Mouse (Mus musculus) heart, embryonic 11.5 days (tissue): ENCODE measurements at regions not wholly inside any gene's neighbourhood (a gene's known extent, or its start where the extent isn't known, plus 50 kb on each side); places are given as distances from the start of the nearest gene placed in this dataset.

Source experiments
- ATAC-seq: fragments of 200-750 bp; cut with Nextera tagmentation; replicated peaks from 2 replicates; pipeline ENCODE4 v1.8.0; 2017; ENCODE audit warnings: moderate library complexity; ENCODE audit not compliant: insufficient number of reproducible peaks, low FRiP score, low TSS enrichment
- H3K27ac ChIP-seq: fragments of 300-500 bp; sonication (generic); 2 replicates; pipeline ENCODE4 v1.5.1; 2014; ENCODE audit warnings: mild to moderate bottlenecking, low read depth, low read length
- H3K27me3 ChIP-seq: fragments of 300-500 bp; sonication (generic); 2 replicates; pipeline ENCODE4 v1.6.1; 2014; ENCODE audit warnings: mild to moderate bottlenecking, low read length, mixed read lengths; ENCODE audit not compliant: control insufficient read depth, insufficient read depth
- H3K36me3 ChIP-seq: fragments of 300-500 bp; sonication (generic); 2 replicates; pipeline ENCODE4 v1.6.1; 2014; ENCODE audit warnings: mild to moderate bottlenecking, low read length, moderate library complexity, mixed read lengths; ENCODE audit not compliant: control insufficient read depth, insufficient read depth
- H3K4me1 ChIP-seq: fragments of 300-500 bp; sonication (generic); 2 replicates; pipeline ENCODE4 v1.6.1; 2014; ENCODE audit warnings: low read length; ENCODE audit not compliant: control insufficient read depth, insufficient read depth
- H3K4me2 ChIP-seq: fragments of 300-500 bp; sonication (generic); 2 replicates; pipeline ENCODE4 v1.6.1; 2014; ENCODE audit warnings: mild to moderate bottlenecking, moderate library complexity
- H3K4me3 ChIP-seq: fragments of 300-500 bp; sonication (generic); 2 replicates; pipeline ENCODE4 v1.5.1; 2014; ENCODE audit warnings: low read depth, low read length
- H3K9ac ChIP-seq: fragments of 300-500 bp; sonication (generic); 2 replicates; pipeline ENCODE4 v1.6.1; 2014; ENCODE audit warnings: mild to moderate bottlenecking, low read depth, low read length, moderate library complexity
- H3K9me3 ChIP-seq: fragments of 300-500 bp; sonication (generic); replicated peaks from 2 replicates; pipeline ENCODE4 v1.6.1; 2016; ENCODE audit warnings: low read length; ENCODE audit not compliant: control insufficient read depth
- WGBS: fragments of 180-500 bp; shearing (Covaris S2); extraction: QIAGEN DNeasy Blood & Tissue Kit; methylation state at CpG from one replicate; pipeline ENCODE4 v1.1.7; 2014; ENCODE audit not compliant: insufficient replicate concordance; 5-methylcytosine and 5-hydroxymethylcytosine counted together

DNA sequence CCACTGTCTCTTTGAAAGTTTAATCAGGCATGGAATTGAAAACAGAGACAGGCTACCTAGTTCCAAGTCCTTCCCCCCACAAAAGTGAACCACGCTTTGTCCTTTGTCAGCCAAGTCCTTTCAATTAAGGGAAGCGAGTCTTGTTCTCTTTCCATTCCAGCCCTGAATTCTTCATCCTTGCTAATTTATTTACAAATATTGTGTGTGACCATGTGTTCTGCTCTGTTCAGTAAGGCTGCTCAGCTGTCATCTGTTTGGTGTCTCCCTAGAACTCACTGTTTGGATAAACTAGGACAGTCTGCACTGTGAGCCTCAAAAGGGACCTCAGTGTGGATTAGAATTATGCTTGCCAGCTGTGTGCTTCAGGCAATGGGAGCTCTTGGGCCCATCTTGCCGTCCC lies 473.6 kb downstream of the Nedd1 start:
- WGBS: 72% methylated on average over 3 of the region's 3 CpGs
- H3K4me1 ChIP-seq: no peaks in the 10 kb centered on the region
- no peaks in the 10 kb centered on the region for H3K36me3 ChIP-seq

DNA sequence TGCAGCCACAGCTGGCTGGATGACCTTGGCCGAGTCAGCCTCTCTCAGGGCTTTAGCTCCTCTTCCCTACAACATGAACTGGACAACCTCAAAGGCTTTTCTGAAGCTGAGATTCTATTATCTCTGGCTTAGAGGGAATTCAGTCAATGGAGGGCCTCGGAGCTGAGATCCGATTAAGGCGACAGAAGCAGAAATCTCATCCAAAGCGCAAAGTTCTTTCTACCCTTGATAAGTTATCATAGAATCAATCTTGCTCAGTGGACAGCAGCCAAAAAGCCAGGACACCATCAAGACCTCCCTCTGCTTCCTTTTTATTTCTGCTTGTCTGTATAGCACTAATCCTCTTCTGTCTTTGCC lies 474.8 kb downstream of the Nedd1 start:
- Histone ChIP-seq H3K9ac (no peak overlapping the region), H3K36me3 (no peaks in the 10 kb centered on the region), H3K4me2 (no peak overlapping the region), H3K9me3 (no peaks in the 10 kb centered on the region), H3K4me3 (no peak overlapping the region), H3K4me1 (no peaks in the 10 kb centered on the region), H3K27me3 (no peaks in the 10 kb centered on the region), H3K27ac (no peak overlapping the region)
- no peak for ATAC-seq
- 39% methylated on average over 5 of the region's 5 CpGs for WGBS

More for the DNA sequence above, 473.6 kb downstream of the Nedd1 start:
- Histone ChIP-seq H3K27me3 (no peaks in the 10 kb centered on the region), H3K9ac (no peak overlapping the region), H3K4me3 (no peak overlapping the region), H3K4me2 (no peak overlapping the region), H3K9me3 (no peaks in the 10 kb centered on the region), H3K27ac (no peak overlapping the region)
- ATAC-seq: no peak

- H3K27ac ChIP-seq: no peak overlapping the region
- no peaks in the 10 kb centered on the region for H3K9me3 ChIP-seq
- no peak overlapping the region for H3K4me3 ChIP-seq
- H3K4me1 ChIP-seq: no peaks in the 10 kb centered on the region
- no peak overlapping the region for H3K9ac ChIP-seq
- no peak for ATAC-seq
- 44% methylated on average over 7 of the region's 7 CpGs for WGBS
- no peaks in the 10 kb centered on the region for H3K27me3 ChIP-seq
- H3K4me2 ChIP-seq: no peak overlapping the region
- H3K36me3 ChIP-seq: no peaks in the 10 kb centered on the region
These were observed 475.3 kb downstream of the Nedd1 start for GRCm38 (mm10) chr10:92246785-92247448.

DNA sequence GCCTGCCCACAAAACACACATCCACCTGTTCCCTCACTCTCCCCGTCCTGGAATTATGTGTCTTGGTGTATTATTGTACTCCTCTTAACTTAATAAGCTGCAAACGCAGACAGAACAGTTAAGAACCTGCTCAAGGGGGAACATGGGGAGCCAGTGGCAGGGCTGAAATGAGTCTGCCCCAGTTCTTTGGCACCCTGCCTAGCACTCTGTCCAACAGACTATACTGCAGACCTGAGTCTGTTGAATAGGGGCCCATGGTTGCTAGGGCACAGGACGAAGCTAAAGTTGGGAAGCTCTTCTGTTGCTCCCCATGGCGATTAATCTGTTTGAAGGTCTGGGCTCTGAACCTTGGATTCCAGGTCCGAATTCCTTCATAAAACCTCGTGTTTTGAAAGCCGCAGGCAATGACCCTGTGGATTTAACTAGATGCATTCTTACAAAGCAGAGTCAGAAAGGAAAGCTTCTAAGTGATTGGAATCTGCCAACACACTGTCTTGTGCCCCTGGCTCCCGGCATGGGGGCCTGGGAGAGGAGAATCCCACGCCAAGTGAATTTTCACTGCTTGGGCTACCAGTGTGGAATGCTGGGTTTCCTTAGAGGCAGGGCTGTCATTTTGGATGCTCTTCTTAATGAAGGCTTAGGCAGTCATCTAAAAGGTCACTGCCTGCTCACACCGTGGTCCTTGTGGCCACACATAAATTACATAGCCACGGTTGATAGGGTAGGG lies 479.3 kb downstream of the Nedd1 start:
- Histone ChIP-seq H3K27me3 (no peaks in the 10 kb centered on the region), H3K36me3 (no peaks in the 10 kb centered on the region), H3K27ac (no peak overlapping the region), H3K4me1 (no peaks in the 10 kb centered on the region), H3K9ac (no peak overlapping the region), H3K9me3 (no peaks in the 10 kb centered on the region), H3K4me3 (no peak overlapping the region), H3K4me2 (no peak overlapping the region)
- 74% methylated on average over 11 of the region's 11 CpGs for WGBS
- no peak for ATAC-seq

DNA sequence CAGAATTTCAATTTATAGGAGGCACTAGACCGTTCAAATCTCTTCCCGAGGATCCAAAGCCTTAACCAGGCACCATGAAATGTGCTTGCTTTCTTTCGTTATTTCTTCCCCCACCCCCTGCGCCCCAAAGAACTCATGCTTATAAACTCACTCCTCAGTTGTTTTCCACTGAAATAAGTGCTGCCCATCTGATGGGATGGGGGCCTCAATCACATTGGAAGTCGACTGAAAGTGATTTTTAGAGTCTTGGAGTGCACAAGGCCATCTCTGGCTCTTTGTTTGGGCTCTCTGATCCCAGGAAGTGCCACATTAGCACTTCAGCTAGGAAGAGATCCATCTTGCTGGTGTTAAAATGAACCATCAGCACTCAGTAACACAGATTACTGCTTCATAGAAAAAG lies 484.3 kb downstream of the Nedd1 start:
- Histone ChIP-seq H3K9me3 (no peaks in the 10 kb centered on the region), H3K27ac (no peak overlapping the region), H3K27me3 (no peaks in the 10 kb centered on the region), H3K36me3 (no peaks in the 10 kb centered on the region), H3K9ac (no peak overlapping the region), H3K4me2 (no peak overlapping the region), H3K4me3 (no peak overlapping the region), H3K4me1 (no peaks in the 10 kb centered on the region)
- 66% methylated on average over 5 of the region's 5 CpGs for WGBS
- no peak for ATAC-seq

DNA sequence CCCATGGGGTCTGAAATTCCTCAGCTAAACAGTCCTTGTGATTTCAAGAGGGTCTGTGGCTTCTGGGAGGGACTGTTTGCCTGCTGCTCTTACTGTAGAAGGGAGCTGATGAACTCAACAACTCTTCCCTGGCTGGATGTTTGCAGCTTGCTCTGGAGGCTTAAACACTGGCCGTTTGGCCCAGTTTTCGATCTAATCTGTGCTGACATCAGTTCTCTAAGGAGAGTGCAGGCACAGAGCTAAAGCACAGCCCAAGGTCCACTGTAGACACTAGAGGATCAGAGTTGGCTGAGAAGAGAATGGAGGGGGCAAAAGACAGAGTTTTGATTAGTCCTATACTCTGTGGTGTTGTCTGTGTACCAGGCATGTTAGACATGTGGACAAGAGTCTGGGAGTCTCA lies 490.1 kb downstream of the Nedd1 start:
- ATAC-seq: no peak
- no peak overlapping the region for H3K9ac ChIP-seq
- H3K9me3 ChIP-seq: no peaks in the 10 kb centered on the region
- 36% methylated on average over 2 of the region's 2 CpGs for WGBS
- no peaks in the 10 kb centered on the region for H3K4me1 ChIP-seq
- H3K4me2 ChIP-seq: no peak overlapping the region
- H3K36me3 ChIP-seq: no peaks in the 10 kb centered on the region
- no peak overlapping the region for H3K4me3 ChIP-seq
- H3K27ac ChIP-seq: no peak overlapping the region
- H3K27me3 ChIP-seq: no peaks in the 10 kb centered on the region

DNA sequence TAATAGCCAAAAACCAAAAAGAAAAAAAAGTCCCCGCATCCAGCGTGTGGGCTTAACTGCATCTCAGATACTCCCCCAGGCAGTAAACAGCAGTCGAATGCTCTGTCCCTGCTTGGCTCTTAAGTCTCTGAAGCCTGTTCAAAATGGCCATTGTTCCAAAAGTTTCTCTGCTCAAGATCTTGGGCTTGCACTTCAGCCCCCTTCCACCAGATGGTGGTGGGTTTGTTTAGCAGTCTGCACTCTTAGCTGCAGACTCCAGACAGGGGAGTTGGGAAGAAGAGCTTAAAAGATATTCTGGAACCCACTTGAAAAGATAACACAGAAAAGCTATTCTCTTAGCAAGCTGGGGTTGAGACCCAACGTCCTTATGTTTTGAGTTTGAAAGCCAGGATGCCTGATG lies 496.4 kb downstream of the Nedd1 start:
- H3K4me1 ChIP-seq: no peaks in the 10 kb centered on the region
- H3K27ac ChIP-seq: no peak overlapping the region
- no peak overlapping the region for H3K9ac ChIP-seq
- H3K4me3 ChIP-seq: no peak overlapping the region
- no peaks in the 10 kb centered on the region for H3K27me3 ChIP-seq
- 72% methylated on average over 4 of the region's 4 CpGs for WGBS
- H3K36me3 ChIP-seq: no peaks in the 10 kb centered on the region
- H3K9me3 ChIP-seq: no peaks in the 10 kb centered on the region
- ATAC-seq: no peak
- H3K4me2 ChIP-seq: no peak overlapping the region

DNA sequence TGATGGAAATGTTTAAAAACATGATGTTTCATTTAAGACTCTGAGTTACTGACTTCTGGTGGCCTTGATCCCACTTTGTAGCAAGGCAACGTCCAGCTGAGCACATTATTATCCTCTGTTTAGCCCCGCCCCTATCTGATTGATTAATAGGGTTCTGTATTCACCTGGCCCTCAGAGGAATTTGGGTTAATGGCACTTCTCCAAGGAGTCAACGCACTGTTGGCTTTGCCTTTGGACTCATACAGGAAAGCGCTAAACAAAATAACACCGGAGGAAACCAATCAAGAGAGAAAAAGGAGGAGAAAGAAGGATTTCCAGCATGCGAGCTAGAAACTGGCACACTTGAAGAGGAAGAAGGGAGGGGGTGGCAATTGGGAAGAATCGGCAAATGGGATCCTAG lies 497.1 kb downstream of the Nedd1 start:
- Histone ChIP-seq H3K36me3 (no peaks in the 10 kb centered on the region), H3K9me3 (no peaks in the 10 kb centered on the region), H3K4me1 (no peaks in the 10 kb centered on the region), H3K4me2 (no peak overlapping the region), H3K27ac (no peak overlapping the region), H3K27me3 (no peaks in the 10 kb centered on the region), H3K4me3 (no peak overlapping the region), H3K9ac (no peak overlapping the region)
- no peak for ATAC-seq
- 84% methylated on average over 7 of the region's 7 CpGs for WGBS

GRCm38 (mm10) chr10:92219310-92219709 lies 502.9 kb downstream of the Nedd1 start:
- Histone ChIP-seq H3K4me3 (no peak overlapping the region), H3K4me1 (no peaks in the 10 kb centered on the region), H3K9me3 (no peaks in the 10 kb centered on the region), H3K27ac (no peak overlapping the region), H3K9ac (no peak overlapping the region), H3K4me2 (no peak overlapping the region), H3K36me3 (no peaks in the 10 kb centered on the region), H3K27me3 (no peaks in the 10 kb centered on the region)
- no peak for ATAC-seq
- WGBS: 73% methylated on average over 3 of the region's 3 CpGs
